Mouse (Mus musculus) monocyte, adult 5-6 weeks (primary cell): ENCODE results near the gene Gpbar1. TPM values are rescaled to one million over a fixed set of nuclear protein-coding genes. Genes with fewer than 3 reads are reported as not detected.
A peak's percentile ranks its signal among the peaks of the same experiment; 100 is the strongest.

Experiments used
- ATAC-seq: fragments of 153-309, 156-312 bp; replicated peaks from 2 replicates; pipeline ENCODE4 v1.8.0; 2017; ENCODE audit warnings: mild to moderate bottlenecking; ENCODE audit not compliant: low TSS enrichment, insufficient number of reproducible peaks, severe bottlenecking, poor library complexity, low FRiP score
- total RNA-seq: library from RNA; stranded (forward); fragments of 200-1000, 200-491, 200-594 nt; gene quantifications from 3 replicates; pipeline ENCODE4 v1.2.3, GENCODE M21; 2017

Gene Gpbar1
- not detected in 3 replicates for total RNA-seq

GRCm38 (mm10) chr1:74278538-74278937, at the start of gene Gpbar1:
Gene Gpbar1 (plus strand): TSS chr1:74278550.
- ATAC-seq = no peak

GRCm38 (mm10) chr1:74229942-74230341, 48.4 kb upstream of the Gpbar1 start:
- ATAC-seq = no peak

DNA sequence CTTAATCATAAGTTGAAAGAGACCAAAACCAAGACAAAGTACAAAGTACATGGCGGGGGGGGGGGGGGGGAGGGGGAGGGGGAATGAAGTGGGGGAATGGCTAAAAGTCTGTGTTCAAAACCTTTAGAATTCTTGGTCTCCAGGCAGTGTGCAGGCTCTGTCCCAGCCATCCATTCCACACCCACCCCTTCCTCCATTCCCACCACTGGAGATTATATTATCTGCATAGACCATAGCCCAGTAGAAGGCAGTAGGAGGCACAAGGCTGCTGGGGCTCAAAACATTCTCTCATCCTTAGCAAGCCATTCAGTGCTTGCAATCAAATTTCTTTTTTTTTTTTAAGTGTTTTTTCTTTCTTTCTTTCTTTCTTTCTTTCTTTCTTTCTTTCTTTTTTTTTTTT, 47.4 kb upstream of the Gpbar1 start:
- ATAC-seq = no peak

DNA sequence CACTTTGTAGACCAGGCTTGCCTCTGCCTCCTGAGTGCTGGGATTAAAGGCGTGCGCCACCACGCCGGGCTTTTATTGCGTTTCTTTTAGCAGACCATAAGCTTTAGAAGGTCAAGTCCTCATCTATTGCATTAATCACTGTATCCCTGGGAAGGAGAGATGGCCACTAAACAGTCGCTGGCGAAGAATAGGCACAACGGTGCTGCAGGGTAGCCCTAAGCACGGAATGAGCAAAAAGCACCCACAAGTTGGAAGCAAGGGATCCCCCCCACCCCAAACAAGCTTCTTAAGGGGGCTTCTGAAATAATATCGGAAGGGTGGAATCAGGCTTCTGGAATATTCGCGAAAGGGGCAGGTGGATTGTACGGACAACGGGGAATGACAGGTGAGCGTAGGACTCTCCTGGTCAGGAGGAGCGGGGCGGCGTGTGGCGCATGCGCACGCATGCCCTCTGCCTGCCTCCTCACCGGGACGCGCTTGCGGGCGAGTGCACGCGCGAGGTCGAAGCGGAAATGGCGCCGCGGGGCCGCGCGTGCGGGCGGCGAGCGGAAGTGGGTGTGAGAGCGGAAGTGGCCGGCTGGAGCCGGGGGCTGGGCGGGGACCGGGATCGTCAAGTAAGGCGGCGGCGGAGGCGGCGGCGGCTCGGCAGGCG, 42.3 kb upstream of the Gpbar1 start, which contains the start of gene Arpc2:
TSS of gene Arpc2 (plus strand) at position 147 of the 652 bp plus-strand sequence.
- peak; percentile 45 for ATAC-seq

DNA sequence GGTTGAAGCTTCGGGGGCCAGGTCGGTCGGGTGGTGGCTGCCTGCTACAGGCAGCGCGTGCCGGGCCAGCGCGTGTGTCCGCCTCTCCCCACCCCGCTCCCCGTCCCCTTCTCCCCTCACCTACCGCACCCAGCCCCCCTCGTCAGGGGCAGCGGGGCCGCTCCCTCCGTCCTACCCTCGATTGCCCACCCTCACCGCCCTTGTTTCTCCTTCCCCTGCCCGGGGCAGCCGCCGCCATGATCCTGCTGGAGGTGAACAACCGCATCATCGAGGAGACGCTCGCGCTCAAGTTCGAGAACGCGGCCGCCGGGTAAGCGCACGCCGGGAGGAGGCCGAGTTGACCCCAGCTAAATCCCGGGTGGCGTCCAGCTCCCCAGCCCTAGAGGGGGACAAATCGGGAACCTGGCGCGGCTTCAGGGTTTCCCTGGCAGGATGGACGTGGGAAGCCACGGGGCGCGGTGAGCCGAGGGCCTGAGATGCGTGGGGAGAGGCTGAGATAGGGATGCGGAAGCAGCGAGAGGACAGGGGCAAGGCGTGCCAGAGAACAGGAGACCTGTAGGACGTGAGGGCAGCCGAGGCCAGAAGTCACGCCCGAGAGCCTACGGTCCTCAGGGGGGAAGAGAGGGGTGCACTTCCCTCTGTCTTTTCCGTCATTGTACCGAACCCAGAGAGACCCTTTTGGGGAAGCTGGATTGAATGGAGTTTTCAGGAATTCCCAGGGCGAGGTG, 41.6 kb upstream of the Gpbar1 start:
- ATAC-seq = peak; percentile 61

DNA sequence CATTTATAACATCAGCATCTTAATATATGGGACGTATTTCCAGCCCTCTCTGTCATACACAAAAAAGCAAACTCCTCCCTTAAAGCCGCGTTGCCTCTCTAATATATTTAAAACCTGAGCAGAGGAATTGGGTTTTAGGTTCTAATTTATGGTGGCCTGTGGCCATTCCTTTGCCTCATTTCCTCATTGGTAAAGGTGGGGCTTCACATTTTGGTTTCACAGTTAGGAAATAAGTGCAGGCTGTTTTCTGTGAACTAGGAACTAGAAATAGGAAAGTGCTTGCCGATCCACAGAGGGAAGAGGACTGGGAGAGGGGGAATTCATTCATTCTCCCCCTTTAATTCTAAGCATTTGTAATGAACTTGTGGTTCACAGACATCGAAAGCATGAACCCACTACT, 40.7 kb upstream of the Gpbar1 start:
- peak; percentile 45 for ATAC-seq

DNA sequence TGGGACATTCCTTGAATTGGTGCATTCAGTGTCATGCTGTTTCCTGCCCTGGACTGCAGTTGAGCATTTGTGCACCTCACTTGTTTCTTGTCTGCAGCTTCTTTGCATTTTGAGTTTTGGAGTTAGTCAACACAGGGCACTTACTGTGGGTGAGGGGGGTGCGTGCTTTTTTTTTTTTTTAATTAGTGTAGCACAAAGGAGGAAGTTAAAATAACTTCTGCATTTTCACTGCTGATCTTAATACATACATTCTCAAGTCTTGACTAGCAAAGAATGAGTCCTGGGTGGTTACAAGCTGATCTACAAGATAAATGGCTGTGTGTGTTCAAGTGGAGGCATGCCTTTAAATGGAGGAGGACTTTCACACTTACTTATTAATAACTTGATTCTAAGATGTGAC, 40.2 kb upstream of the Gpbar1 start:
- ATAC-seq = peak; percentile 29

DNA sequence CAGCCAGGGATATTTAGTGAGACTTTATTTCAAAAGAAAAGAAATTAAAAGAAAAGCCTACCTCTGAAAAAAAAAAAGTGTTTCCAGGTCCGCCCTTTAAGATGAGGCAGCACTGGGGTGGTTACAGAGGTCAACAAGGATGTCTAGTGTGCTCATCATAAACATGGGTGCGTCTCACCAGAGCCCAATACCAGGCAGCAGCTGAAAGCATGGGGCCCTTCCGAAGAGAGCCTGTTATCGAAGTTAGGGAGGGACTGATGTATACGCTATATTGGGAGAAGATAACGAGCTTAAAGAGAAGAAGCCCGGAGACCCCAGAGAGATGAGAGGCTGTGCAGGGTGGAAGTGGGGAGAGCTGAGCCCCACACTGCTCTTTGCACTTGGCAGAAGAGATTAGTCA, 39.2 kb upstream of the Gpbar1 start:
- peak; percentile 25; the same call in 1 of the 2 replicates for ATAC-seq

GRCm38 (mm10) chr1:74239618-74240017, 38.7 kb upstream of the Gpbar1 start:
- no peak for ATAC-seq

DNA sequence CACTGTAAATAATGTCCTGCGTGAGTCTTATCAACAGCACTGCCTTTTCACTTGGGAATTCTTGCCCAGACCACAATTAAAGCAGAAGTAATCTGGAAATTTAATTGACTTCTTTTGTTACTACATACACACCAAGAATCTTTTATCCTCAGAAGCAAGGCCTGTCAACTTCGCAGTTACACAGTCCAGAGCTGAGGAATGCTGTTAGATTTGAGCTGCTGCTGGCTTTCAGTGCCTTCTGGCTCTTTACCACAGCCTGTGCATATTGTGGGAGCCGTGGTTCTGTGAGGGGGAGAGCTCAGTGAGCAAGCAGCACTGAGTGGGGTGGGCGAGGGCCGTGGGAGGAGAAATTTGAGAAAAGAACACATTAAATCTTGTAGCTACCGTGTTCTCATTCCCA, 38.0 kb upstream of the Gpbar1 start:
- no peak for ATAC-seq

- no peak for ATAC-seq
Observed at GRCm38 (mm10) chr1:74240832-74241231, 37.5 kb upstream of the Gpbar1 start.

- no peak for ATAC-seq
Observed at GRCm38 (mm10) chr1:74245525-74245924, 32.8 kb upstream of the Gpbar1 start.

GRCm38 (mm10) chr1:74248799-74249198, 29.6 kb upstream of the Gpbar1 start:
- peak; percentile 99 for ATAC-seq

GRCm38 (mm10) chr1:74249331-74249980, 28.9 kb upstream of the Gpbar1 start:
- no peak for ATAC-seq

GRCm38 (mm10) chr1:74250096-74250495, 28.3 kb upstream of the Gpbar1 start:
- ATAC-seq = no peak

DNA sequence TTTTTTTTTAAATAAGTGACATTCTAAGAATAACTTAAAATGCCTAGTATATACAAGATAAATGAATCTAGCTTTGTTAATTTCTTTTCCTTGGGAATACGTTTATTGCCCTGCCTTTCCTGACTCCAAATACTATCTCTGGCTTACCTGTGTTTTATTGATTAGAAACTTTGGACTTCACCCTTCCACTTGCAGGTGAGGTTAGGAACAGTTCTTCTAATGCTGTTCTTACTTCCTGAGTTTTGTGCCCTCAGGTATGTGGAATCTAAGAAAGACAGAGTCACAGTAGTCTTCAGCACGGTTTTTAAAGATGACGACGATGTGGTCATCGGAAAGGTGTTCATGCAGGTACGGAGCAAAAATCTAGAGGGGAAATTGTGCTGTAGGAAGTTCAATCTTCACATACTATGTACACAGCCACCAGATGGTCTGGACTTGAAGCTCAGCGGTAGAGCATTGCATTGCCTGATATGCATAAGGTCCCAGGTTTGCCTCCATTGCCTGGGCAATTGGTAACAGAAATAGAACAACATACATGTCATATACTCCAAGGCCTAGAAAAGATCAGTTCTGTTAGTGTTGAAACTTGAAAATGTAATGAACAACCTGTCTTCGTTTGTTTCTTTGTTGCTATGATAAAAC, 22.5 kb upstream of the Gpbar1 start:
- no peak for ATAC-seq

DNA sequence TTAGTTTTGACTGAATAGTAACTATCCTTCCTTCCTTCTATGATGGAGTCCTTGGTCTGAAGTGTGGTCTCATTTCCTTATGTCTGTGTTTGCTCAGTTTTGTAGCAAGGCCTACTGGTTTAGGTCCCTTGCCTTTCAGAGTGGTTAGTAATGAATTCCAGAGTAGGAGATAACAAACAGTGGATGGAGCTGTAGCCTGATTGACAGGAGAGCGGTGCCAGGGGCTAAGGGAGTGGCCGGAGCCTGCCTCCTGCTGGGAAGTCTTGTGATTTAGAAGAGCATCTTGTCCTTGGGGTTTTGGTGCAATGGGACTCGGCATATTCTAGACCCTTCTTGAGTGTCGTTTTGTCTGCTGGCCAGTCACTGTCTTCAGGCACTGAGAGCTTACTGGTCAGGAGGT, 21.6 kb upstream of the Gpbar1 start:
- ATAC-seq = no peak

DNA sequence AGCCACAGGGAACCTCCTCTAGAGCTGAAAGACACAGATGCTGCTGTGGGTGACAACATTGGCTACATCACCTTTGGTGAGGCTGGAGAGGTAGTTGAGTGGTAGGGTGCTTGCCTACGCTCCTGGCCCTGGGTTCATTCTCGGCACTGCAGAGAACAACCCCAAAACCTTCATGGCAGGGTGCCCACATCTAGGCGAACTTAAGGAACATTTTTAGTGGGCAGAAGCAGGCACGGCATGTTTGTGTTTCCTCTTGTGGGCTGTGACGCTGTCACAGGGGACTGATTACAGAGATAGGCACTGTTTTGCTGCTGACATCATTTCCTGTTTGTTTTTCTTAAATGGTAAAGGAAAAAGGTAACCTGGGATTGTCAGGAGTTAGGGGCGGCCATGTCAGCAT, 15.8 kb upstream of the Gpbar1 start:
- ATAC-seq = no peak

GRCm38 (mm10) chr1:74268750-74269149, 9.6 kb upstream of the Gpbar1 start:
- no peak for ATAC-seq
